Comparison of ENCODE assay signal across 47 mouse cellular contexts in the genomic region with DNA sequence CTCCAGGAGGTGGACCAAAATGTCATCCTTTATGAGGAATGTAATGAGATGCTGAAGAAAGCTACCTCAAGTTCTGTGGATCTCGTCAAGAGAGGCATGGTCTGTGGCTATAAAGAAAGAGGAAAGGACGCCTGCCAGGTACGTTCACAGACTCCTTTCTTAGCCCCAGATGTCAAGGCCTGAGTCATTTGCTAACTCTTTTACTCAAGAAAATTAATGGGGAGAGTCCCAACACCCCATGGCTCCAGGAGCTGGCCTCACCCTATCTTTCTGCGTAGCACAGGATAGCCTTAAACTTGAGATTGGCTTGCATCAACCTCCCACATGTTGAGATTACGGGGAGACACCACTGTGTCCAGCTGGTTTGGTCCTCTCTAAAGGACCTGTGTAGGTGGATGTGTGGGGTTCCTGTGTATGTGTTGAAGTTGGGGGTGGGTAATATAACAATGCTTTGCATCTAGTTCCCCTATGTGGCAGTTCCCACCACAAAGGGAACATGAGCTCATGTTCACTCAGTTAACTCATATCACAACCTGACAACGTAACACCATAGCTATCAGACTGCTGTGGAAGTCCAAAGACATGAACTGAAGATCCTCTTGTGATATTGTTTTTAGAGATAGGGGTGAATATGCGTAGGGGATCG. TPM values are rescaled to one million over a fixed set of nuclear protein-coding genes. Genes with fewer than 3 reads are reported as not detected.
"Had no signal": no experiment of that assay in that cellular context is flagged by ENCODE, and none has a peak within 500 bp of the region (broad histone marks: within the 10 kb centered on the region; RNA-seq: fewer than 3 reads in every experiment).

No protein-coding gene starts in this region.

- H3K27me3 ChIP-seq: limb, embryonic 12.5 days; limb, embryonic 13.5 days; limb, embryonic 15.5 days; liver, embryonic 12.5 days; liver, embryonic 13.5 days; liver, embryonic 15.5 days; lung, embryonic 15.5 days; midbrain, embryonic 12.5 days; midbrain, embryonic 13.5 days; midbrain, embryonic 15.5 days; neural tube, embryonic 12.5 days had no signal

- H3K4me2 ChIP-seq: limb, embryonic 12.5 days; limb, embryonic 13.5 days; limb, embryonic 15.5 days; liver, embryonic 11.5 days; liver, embryonic 12.5 days; liver, embryonic 13.5 days; liver, embryonic 15.5 days; lung, embryonic 14.5 days; lung, embryonic 15.5 days; midbrain, embryonic 11.5 days; midbrain, embryonic 12.5 days; midbrain, embryonic 13.5 days; midbrain, embryonic 15.5 days; neural tube, embryonic 12.5 days had no signal

- H3K9ac ChIP-seq: limb, embryonic 12.5 days; limb, embryonic 13.5 days; limb, embryonic 15.5 days; liver, embryonic 12.5 days; liver, embryonic 13.5 days; liver, embryonic 14.5 days; liver, embryonic 15.5 days; liver, postnatal 0 days; lung, embryonic 14.5 days; lung, embryonic 15.5 days; midbrain, embryonic 12.5 days; midbrain, embryonic 13.5 days; midbrain, embryonic 15.5 days; neural tube, embryonic 12.5 days had no signal

- H3K4me3 ChIP-seq: limb, embryonic 10.5 days; limb, embryonic 12.5 days; limb, embryonic 13.5 days; limb, embryonic 15.5 days; liver, embryonic 12.5 days; liver, embryonic 13.5 days; liver, embryonic 15.5 days; lung, embryonic 15.5 days; megakaryocyte, embryonic 14.5 days; midbrain, embryonic 10.5 days; midbrain, embryonic 12.5 days; midbrain, embryonic 13.5 days; midbrain, embryonic 15.5 days; myocyte; neural tube, embryonic 12.5 days had no signal

- DNase-seq: left cerebral cortex, postnatal 4 days; liver; liver, embryonic 13.5 days; liver, postnatal 0 days; lung, adult 18-20 months; lung, adult 2 months; lung, embryonic 14.5 days; lung, postnatal 10 days; lung, postnatal 14 days; lung, postnatal 36 days; lung, postnatal 4 days; midbrain, embryonic 14.5 days had no signal

- H3K4me1 ChIP-seq: limb, embryonic 10.5 days; limb, embryonic 12.5 days; limb, embryonic 13.5 days; limb, embryonic 15.5 days; liver, embryonic 12.5 days; liver, embryonic 13.5 days; liver, embryonic 15.5 days; lung, embryonic 15.5 days; midbrain, embryonic 12.5 days; midbrain, embryonic 13.5 days; midbrain, embryonic 15.5 days; neural tube, embryonic 12.5 days had no signal

- H3K9me3 ChIP-seq: limb, embryonic 10.5 days; limb, embryonic 12.5 days; limb, embryonic 13.5 days; limb, embryonic 15.5 days; liver, embryonic 12.5 days; liver, embryonic 13.5 days; liver, embryonic 15.5 days; lung, embryonic 15.5 days; midbrain, embryonic 10.5 days; midbrain, embryonic 12.5 days; midbrain, embryonic 13.5 days; midbrain, embryonic 15.5 days; neural tube, embryonic 12.5 days had no signal

- H3K27ac ChIP-seq: limb, embryonic 10.5 days; limb, embryonic 12.5 days; limb, embryonic 13.5 days; limb, embryonic 15.5 days; liver, embryonic 12.5 days; liver, embryonic 13.5 days; liver, embryonic 14.5 days; liver, embryonic 15.5 days; lung, embryonic 15.5 days; macrophage; midbrain, embryonic 10.5 days; midbrain, embryonic 12.5 days; midbrain, embryonic 13.5 days; midbrain, embryonic 15.5 days; neural tube, embryonic 12.5 days had no signal

- H3K36me3 ChIP-seq: limb, embryonic 10.5 days; limb, embryonic 12.5 days; limb, embryonic 13.5 days; limb, embryonic 15.5 days; liver, embryonic 12.5 days; liver, embryonic 13.5 days; liver, embryonic 15.5 days; lung, embryonic 15.5 days; midbrain, embryonic 10.5 days; midbrain, embryonic 12.5 days; midbrain, embryonic 13.5 days; midbrain, embryonic 15.5 days; neural tube, embryonic 12.5 days had no signal

RNA-seq across cellular contexts. Expression of a gene that starts 3.0 kb away (rescaled TPM):
- total RNA-seq: left cerebral cortex, postnatal 10 days; left cerebral cortex, postnatal 14 days; left cerebral cortex, postnatal 25 days; left cerebral cortex, postnatal 36 days; left cerebral cortex, postnatal 4 days; liver, adult 2 months; megakaryocyte progenitor cell, adult 5-6 weeks; megakaryocyte, adult 5-6 weeks; megakaryocyte-erythroid progenitor cell, adult 5-6 weeks; midbrain, postnatal 0 days; monocyte, adult 5-6 weeks had no signal
- polyA plus RNA-seq: limb, embryonic 10.5 days; limb, embryonic 11.5 days; limb, embryonic 12.5 days; limb, embryonic 13.5 days; limb, embryonic 14.5 days; limb, embryonic 15.5 days; liver, adult 2 months; liver, embryonic 11.5 days; liver, embryonic 12.5 days; liver, embryonic 13.5 days; liver, embryonic 15.5 days; liver, embryonic 16.5 days; liver, postnatal 0 days; lung, adult 2 months; lung, embryonic 14.5 days; lung, embryonic 15.5 days; lung, embryonic 16.5 days; lung, postnatal 0 days; macrophage; midbrain, embryonic 10.5 days; midbrain, embryonic 11.5 days; midbrain, embryonic 12.5 days; midbrain, embryonic 13.5 days; midbrain, embryonic 14.5 days; midbrain, embryonic 15.5 days; midbrain, embryonic 16.5 days; midbrain, postnatal 0 days; myocyte; neural tube, embryonic 11.5 days; neural tube, embryonic 12.5 days had no signal

RNA-seq across cellular contexts. Expression of a gene that starts 12.8 kb away (rescaled TPM):
- total RNA-seq: left cerebral cortex, postnatal 10 days; left cerebral cortex, postnatal 14 days; left cerebral cortex, postnatal 25 days; left cerebral cortex, postnatal 36 days; left cerebral cortex, postnatal 4 days; liver, adult 2 months; megakaryocyte progenitor cell, adult 5-6 weeks; megakaryocyte, adult 5-6 weeks; megakaryocyte-erythroid progenitor cell, adult 5-6 weeks; midbrain, postnatal 0 days; monocyte, adult 5-6 weeks had no signal
- polyA plus RNA-seq: limb, embryonic 10.5 days; limb, embryonic 11.5 days; limb, embryonic 12.5 days; limb, embryonic 13.5 days; limb, embryonic 14.5 days; limb, embryonic 15.5 days; liver, adult 2 months; liver, embryonic 11.5 days; liver, embryonic 12.5 days; liver, embryonic 13.5 days; liver, embryonic 14.5 days; liver, embryonic 15.5 days; liver, embryonic 16.5 days; liver, postnatal 0 days; lung, adult 2 months; lung, embryonic 14.5 days; lung, embryonic 15.5 days; lung, embryonic 16.5 days; lung, postnatal 0 days; macrophage; midbrain, embryonic 10.5 days; midbrain, embryonic 11.5 days; midbrain, embryonic 12.5 days; midbrain, embryonic 13.5 days; midbrain, embryonic 14.5 days; midbrain, embryonic 15.5 days; midbrain, embryonic 16.5 days; midbrain, postnatal 0 days; myocyte; neural tube, embryonic 11.5 days; neural tube, embryonic 12.5 days had no signal

RNA-seq across cellular contexts. Expression of a gene that starts 25.5 kb away (rescaled TPM):
- total RNA-seq: left cerebral cortex, postnatal 14 days; left cerebral cortex, postnatal 4 days; liver, adult 2 months; megakaryocyte progenitor cell, adult 5-6 weeks; megakaryocyte, adult 5-6 weeks; megakaryocyte-erythroid progenitor cell, adult 5-6 weeks; midbrain, postnatal 0 days; monocyte, adult 5-6 weeks had no signal
- polyA plus RNA-seq: limb, embryonic 10.5 days; limb, embryonic 11.5 days; limb, embryonic 12.5 days; limb, embryonic 13.5 days; limb, embryonic 14.5 days; limb, embryonic 15.5 days; liver, adult 2 months; liver, embryonic 11.5 days; liver, embryonic 12.5 days; liver, embryonic 13.5 days; liver, embryonic 14.5 days; liver, embryonic 15.5 days; liver, embryonic 16.5 days; liver, postnatal 0 days; lung, adult 2 months; lung, embryonic 14.5 days; lung, embryonic 15.5 days; lung, embryonic 16.5 days; lung, postnatal 0 days; macrophage; midbrain, embryonic 10.5 days; midbrain, embryonic 11.5 days; midbrain, embryonic 12.5 days; midbrain, embryonic 13.5 days; midbrain, embryonic 14.5 days; midbrain, embryonic 15.5 days; midbrain, embryonic 16.5 days; myocyte; neural tube, embryonic 11.5 days; neural tube, embryonic 12.5 days had no signal

RNA-seq across cellular contexts. Expression of a gene that starts 33.4 kb away (rescaled TPM):
- total RNA-seq: liver, adult 2 months; megakaryocyte progenitor cell, adult 5-6 weeks; megakaryocyte, adult 5-6 weeks; megakaryocyte-erythroid progenitor cell, adult 5-6 weeks; monocyte, adult 5-6 weeks had no signal
- polyA plus RNA-seq: limb, embryonic 10.5 days; limb, embryonic 11.5 days; limb, embryonic 12.5 days; limb, embryonic 13.5 days; limb, embryonic 14.5 days; limb, embryonic 15.5 days; liver, adult 2 months; liver, embryonic 11.5 days; liver, embryonic 12.5 days; liver, embryonic 13.5 days; liver, embryonic 14.5 days; liver, embryonic 15.5 days; liver, embryonic 16.5 days; liver, postnatal 0 days; lung, adult 2 months; lung, embryonic 14.5 days; lung, embryonic 15.5 days; lung, embryonic 16.5 days; lung, postnatal 0 days; macrophage; midbrain, embryonic 10.5 days; midbrain, embryonic 11.5 days; midbrain, embryonic 12.5 days; midbrain, embryonic 13.5 days; midbrain, embryonic 14.5 days; midbrain, embryonic 15.5 days; myocyte; neural tube, embryonic 11.5 days; neural tube, embryonic 12.5 days had no signal

RNA-seq across cellular contexts. Expression of a gene that starts 43.3 kb away (rescaled TPM):
- total RNA-seq: left cerebral cortex, postnatal 10 days; left cerebral cortex, postnatal 14 days; left cerebral cortex, postnatal 25 days; left cerebral cortex, postnatal 36 days; left cerebral cortex, postnatal 4 days; liver, adult 2 months; megakaryocyte progenitor cell, adult 5-6 weeks; megakaryocyte, adult 5-6 weeks; megakaryocyte-erythroid progenitor cell, adult 5-6 weeks; midbrain, postnatal 0 days; monocyte, adult 5-6 weeks had no signal
- polyA plus RNA-seq: limb, embryonic 10.5 days; limb, embryonic 11.5 days; limb, embryonic 12.5 days; limb, embryonic 13.5 days; limb, embryonic 14.5 days; limb, embryonic 15.5 days; liver, adult 2 months; liver, embryonic 11.5 days; liver, embryonic 12.5 days; liver, embryonic 13.5 days; liver, embryonic 14.5 days; liver, embryonic 15.5 days; liver, embryonic 16.5 days; liver, postnatal 0 days; lung, adult 2 months; lung, embryonic 14.5 days; lung, embryonic 15.5 days; lung, embryonic 16.5 days; lung, postnatal 0 days; midbrain, embryonic 10.5 days; midbrain, embryonic 12.5 days; midbrain, embryonic 13.5 days; midbrain, embryonic 14.5 days; midbrain, embryonic 15.5 days; midbrain, embryonic 16.5 days; neural tube, embryonic 11.5 days; neural tube, embryonic 12.5 days had no signal
